Mouse (Mus musculus) forebrain, embryonic 10.5 days (tissue): ENCODE data around the gene Mybpc1. TPM values are rescaled to one million over a fixed set of nuclear protein-coding genes. Genes with fewer than 3 reads are reported as not detected.
"Not testable (repeated sequence)": the region's sequence is repeated elsewhere in the genome, so short reads cannot be mapped to it uniquely, and the experiment has no call there.

ENCODE experiments used
- DNase-seq: peaks from one replicate; pipeline ENCODE4 v3.0.0-alpha.2; 2017; ENCODE audit warnings: low spot score; ENCODE audit errors: extremely low spot score
- H3K27ac ChIP-seq: fragments of 300-500 bp; sonication (generic); 2 replicates; pipeline ENCODE4 v1.5.1; 2016; ENCODE audit warnings: mild to moderate bottlenecking
- H3K27me3 ChIP-seq: fragments of 300-500 bp; sonication (generic); 2 replicates; pipeline ENCODE4 v1.6.1; 2016; ENCODE audit warnings: mild to moderate bottlenecking; ENCODE audit not compliant: poor library complexity, severe bottlenecking
- H3K36me3 ChIP-seq: fragments of 300-500 bp; sonication (generic); replicated peaks from 2 replicates; pipeline ENCODE4 v1.6.1; 2016; ENCODE audit warnings: mild to moderate bottlenecking, moderate library complexity
- H3K4me1 ChIP-seq: fragments of 300-500 bp; sonication (generic); 2 replicates; pipeline ENCODE4 v1.6.1; 2016
- H3K4me3 ChIP-seq: fragments of 300-500 bp; sonication (generic); 2 replicates; pipeline ENCODE4 v1.5.1; 2016; ENCODE audit warnings: mild to moderate bottlenecking, moderate library complexity
- H3K9me3 ChIP-seq: fragments of 300-500 bp; sonication (generic); 2 replicates; pipeline ENCODE4 v1.6.1; 2016; ENCODE audit warnings: mild to moderate bottlenecking, moderate library complexity
- WGBS: fragments of 180-500 bp; shearing (Covaris S2); methylation state at CpG from one replicate; pipeline ENCODE4 v1.1.7; 2016; 5-methylcytosine and 5-hydroxymethylcytosine counted together
- polyA plus RNA-seq: library from polyadenylated mRNA; unstranded; fragments of >200 nt; fragmentation: Nextera tagmentation; extraction: Ambion mirVana; gene quantifications from 2 replicates; pipeline ENCODE4 v1.2.1, GENCODE M21; 2016

Mybpc1 gene
- polyA plus RNA-seq, 1 experiment from 2014 or later = 0.17 TPM

GRCm38 (mm10) chr10:88530631-88531030, 74.3 kb downstream of the Mybpc1 start:
- Histone ChIP-seq H3K4me1 (no peaks in the 10 kb centered on the region), H3K36me3 (no peaks in the 10 kb centered on the region), H3K4me3 (no peak overlapping the region), H3K27me3 (no peaks in the 10 kb centered on the region), H3K27ac (no peak overlapping the region), H3K9me3 (0 out of 2 replicates have a peak, but pooled peaks cover 4% of the 10 kb centered on the region)
- DNase-seq = no peak
- WGBS = 78% methylated on average over 5 of the region's 5 CpGs

DNA sequence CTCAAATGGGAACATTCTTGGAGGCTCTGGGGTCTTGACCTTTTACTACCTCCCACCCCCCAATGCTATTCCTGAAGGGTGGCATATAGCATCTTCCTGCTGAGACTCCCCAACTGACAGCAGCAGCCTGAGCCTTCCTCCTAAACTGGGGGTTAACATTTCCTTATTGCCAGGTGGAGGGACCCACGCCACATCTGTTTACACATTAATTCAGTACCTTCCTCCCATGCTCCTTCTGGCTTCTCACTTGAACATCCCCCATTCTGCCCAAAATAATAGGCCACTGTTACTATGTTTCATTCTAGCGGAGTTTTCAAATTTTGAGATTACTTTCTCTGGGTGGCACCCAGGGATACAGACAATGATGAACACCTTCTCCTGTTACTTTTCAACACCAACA, 80.9 kb downstream of the Mybpc1 start:
- no peak for DNase-seq
- WGBS = 82% methylated on average over 2 of the region's 2 CpGs
- H3K4me1 ChIP-seq = no peaks in the 10 kb centered on the region
- no peaks in the 10 kb centered on the region for H3K27me3 ChIP-seq
- no peaks in the 10 kb centered on the region for H3K9me3 ChIP-seq
- H3K27ac ChIP-seq = no peak overlapping the region
- no peak overlapping the region for H3K4me3 ChIP-seq
- H3K36me3 ChIP-seq = no peaks in the 10 kb centered on the region

GRCm38 (mm10) chr10:88523212-88523611, 81.7 kb downstream of the Mybpc1 start:
- Histone ChIP-seq H3K36me3 (no peaks in the 10 kb centered on the region), H3K4me3 (no peak overlapping the region), H3K4me1 (no peaks in the 10 kb centered on the region), H3K9me3 (no peaks in the 10 kb centered on the region), H3K27ac (no peak overlapping the region), H3K27me3 (no peaks in the 10 kb centered on the region)
- no peak for DNase-seq
- 76% methylated on average over 1 of the region's 1 CpGs for WGBS

DNA sequence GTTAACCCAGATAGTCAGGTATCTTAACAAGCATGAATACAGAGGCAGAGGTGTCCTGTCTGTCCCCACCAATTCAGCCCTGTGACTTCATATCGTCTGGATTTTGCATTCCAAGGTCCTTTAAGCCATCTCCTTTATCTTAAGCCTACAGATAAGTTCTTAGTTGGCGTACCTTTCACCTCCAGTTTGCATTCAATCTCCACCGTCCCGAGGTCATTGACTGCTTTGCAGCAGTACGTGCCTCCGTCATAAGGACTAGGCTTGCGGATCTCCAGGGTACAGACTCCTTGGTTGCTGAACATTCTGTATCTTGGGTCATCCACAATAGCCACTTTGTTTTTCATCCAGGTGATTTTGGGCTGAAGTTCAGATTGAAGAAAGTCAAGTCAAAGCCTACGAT, 82.2 kb downstream of the Mybpc1 start:
- no peak overlapping the region for H3K27ac ChIP-seq
- H3K36me3 ChIP-seq = no peaks in the 10 kb centered on the region
- no peaks in the 10 kb centered on the region for H3K9me3 ChIP-seq
- H3K4me1 ChIP-seq = no peaks in the 10 kb centered on the region
- no peaks in the 10 kb centered on the region for H3K27me3 ChIP-seq
- WGBS = 93% methylated on average over 8 of the region's 8 CpGs
- no peak overlapping the region for H3K4me3 ChIP-seq
- no peak for DNase-seq

DNA sequence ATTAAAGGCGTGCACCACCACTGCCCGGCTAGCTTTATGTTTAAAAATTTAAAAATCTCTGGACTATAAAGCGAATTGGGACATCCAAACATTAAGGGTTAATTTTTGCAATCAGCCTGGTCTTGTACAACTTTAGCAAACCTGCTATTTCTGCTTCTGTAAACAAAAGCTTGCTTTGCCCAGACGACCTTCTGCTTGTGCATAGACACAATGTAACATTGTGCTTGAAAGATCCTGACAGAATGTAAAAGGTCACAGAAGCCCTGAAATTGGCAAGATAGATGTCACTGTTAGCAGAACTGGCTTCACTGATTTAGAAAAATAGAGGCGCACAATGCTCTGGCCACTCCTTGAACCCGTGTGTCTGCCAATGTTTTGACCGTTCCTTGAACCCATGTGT, 89.9 kb downstream of the Mybpc1 start:
- not testable (repeated sequence) for H3K4me1 ChIP-seq, H3K27ac ChIP-seq, H3K9me3 ChIP-seq, H3K27me3 ChIP-seq, DNase-seq, H3K4me3 ChIP-seq, H3K36me3 ChIP-seq
- 89% methylated on average over 7 of the region's 7 CpGs for WGBS

DNA sequence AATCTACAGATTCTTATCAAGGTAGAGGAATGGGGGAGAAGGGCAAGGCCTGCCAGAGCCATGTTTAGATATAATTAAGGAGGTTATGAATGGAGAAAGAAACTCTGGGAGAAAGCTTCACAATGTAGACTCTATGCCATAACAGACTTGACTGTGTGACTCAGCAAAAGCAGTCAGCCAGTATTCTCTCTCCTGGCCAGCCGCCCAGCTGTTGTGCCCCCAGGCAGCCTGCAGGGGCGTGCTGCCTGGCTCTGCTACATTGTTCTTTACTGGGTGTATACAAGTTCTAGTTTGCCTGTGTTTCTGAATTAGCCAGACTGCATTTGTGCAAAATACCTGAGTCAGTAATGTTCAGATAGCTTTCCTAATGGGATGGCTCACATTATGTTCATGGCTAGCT, 90.5 kb downstream of the Mybpc1 start:
- Histone ChIP-seq H3K9me3 (no peaks in the 10 kb centered on the region), H3K27ac (no peak overlapping the region), H3K36me3 (no peaks in the 10 kb centered on the region), H3K4me1 (no peaks in the 10 kb centered on the region), H3K27me3 (no peaks in the 10 kb centered on the region), H3K4me3 (no peak overlapping the region)
- 51% methylated on average over 2 of the region's 2 CpGs for WGBS
- no peak for DNase-seq

GRCm38 (mm10) chr10:88513574-88514135, 91.3 kb downstream of the Mybpc1 start:
- WGBS = 70% methylated on average over 8 of the region's 8 CpGs

DNA sequence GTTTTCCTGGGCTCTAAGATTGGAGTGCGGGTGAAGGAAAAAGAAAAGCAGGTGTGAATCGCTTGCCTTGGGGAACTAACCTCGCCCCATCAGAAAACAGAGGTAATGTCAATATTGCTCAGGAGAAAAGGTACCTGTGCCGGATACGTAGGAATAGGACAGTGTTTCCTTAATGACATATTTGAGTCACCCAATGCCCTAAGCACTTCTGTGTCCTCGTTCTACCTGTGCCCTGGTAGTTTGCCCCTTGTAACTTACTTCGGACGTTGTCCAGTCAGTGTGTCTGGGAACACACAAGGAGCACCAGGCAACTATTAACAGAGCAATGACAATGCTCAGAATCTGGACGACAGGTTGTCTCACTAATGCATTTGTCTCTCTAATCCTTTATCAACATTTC, 93.6 kb downstream of the Mybpc1 start:
- Histone ChIP-seq H3K27ac (no peak overlapping the region), H3K36me3 (no peaks in the 10 kb centered on the region), H3K9me3 (no peaks in the 10 kb centered on the region), H3K27me3 (no peaks in the 10 kb centered on the region), H3K4me3 (no peak overlapping the region), H3K4me1 (no peaks in the 10 kb centered on the region)
- DNase-seq = no peak
- 91% methylated on average over 9 of the region's 9 CpGs for WGBS

More at GRCm38 (mm10) chr10:88513574-88514135, 91.3 kb downstream of the Mybpc1 start:
- H3K27me3 ChIP-seq = no peaks in the 10 kb centered on the region
- no peak overlapping the region for H3K4me3 ChIP-seq
- no peaks in the 10 kb centered on the region for H3K9me3 ChIP-seq
- no peak overlapping the region for H3K27ac ChIP-seq
- no peaks in the 10 kb centered on the region for H3K36me3 ChIP-seq
- H3K4me1 ChIP-seq = no peaks in the 10 kb centered on the region
- no peak for DNase-seq

GRCm38 (mm10) chr10:88510503-88511271, 94.3 kb downstream of the Mybpc1 start:
- no peak for DNase-seq
- Histone ChIP-seq H3K4me1 (peaks cover under 1% of the 10 kb centered on the region; the same call in 1 of the 2 replicates), H3K27me3 (no peaks in the 10 kb centered on the region), H3K36me3 (no peaks in the 10 kb centered on the region), H3K27ac (no peak overlapping the region), H3K9me3 (no peaks in the 10 kb centered on the region), H3K4me3 (no peak overlapping the region)
- 85% methylated on average over 12 of the region's 12 CpGs for WGBS

GRCm38 (mm10) chr10:88507691-88508143, 97.2 kb downstream of the Mybpc1 start:
- Histone ChIP-seq H3K27ac (no peak overlapping the region), H3K36me3 (no peaks in the 10 kb centered on the region), H3K4me1 (peaks cover 24% of the 10 kb centered on the region), H3K4me3 (no peak overlapping the region), H3K9me3 (no peaks in the 10 kb centered on the region), H3K27me3 (no peaks in the 10 kb centered on the region)
- 89% methylated on average over 7 of the region's 7 CpGs for WGBS
- DNase-seq = no peak

DNA sequence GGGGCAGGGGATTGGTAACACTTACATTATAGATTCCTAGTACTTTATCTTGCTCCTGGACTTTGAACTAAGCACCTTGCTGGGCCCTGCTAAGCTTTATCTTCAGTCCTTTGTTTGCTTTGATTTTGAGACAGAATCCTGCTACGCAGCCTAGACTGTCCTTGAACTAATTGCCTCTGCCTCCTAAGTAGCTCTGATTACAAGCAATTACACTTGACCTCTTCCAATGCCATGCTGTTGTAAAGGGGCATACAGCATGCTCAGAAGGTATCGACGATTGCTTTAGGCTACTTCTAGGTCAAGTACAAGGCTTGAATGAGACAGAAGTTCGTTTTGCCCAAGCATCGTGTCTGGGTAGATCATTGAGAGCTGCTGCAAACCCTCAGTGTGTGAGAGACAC, 99.7 kb downstream of the Mybpc1 start:
- Histone ChIP-seq H3K36me3 (no peaks in the 10 kb centered on the region), H3K4me3 (no peak overlapping the region), H3K27me3 (no peaks in the 10 kb centered on the region), H3K4me1 (peaks cover 36% of the 10 kb centered on the region), H3K9me3 (no peaks in the 10 kb centered on the region), H3K27ac (no peak overlapping the region)
- no peak for DNase-seq
- 62% methylated on average over 5 of the region's 5 CpGs for WGBS

GRCm38 (mm10) chr10:88504481-88504880, 100.5 kb downstream of the Mybpc1 start:
- Histone ChIP-seq H3K4me3 (peak overlapping the region; percentile 81), H3K4me1 (peaks cover 36% of the 10 kb centered on the region), H3K9me3 (no peaks in the 10 kb centered on the region), H3K36me3 (no peaks in the 10 kb centered on the region), H3K27me3 (no peaks in the 10 kb centered on the region), H3K27ac (no peak overlapping the region)
- no peak for DNase-seq
- 63% methylated on average over 3 of the region's 3 CpGs for WGBS
